Comparison of ENCODE assay signal across 9 mouse cellular contexts in the genomic region with DNA sequence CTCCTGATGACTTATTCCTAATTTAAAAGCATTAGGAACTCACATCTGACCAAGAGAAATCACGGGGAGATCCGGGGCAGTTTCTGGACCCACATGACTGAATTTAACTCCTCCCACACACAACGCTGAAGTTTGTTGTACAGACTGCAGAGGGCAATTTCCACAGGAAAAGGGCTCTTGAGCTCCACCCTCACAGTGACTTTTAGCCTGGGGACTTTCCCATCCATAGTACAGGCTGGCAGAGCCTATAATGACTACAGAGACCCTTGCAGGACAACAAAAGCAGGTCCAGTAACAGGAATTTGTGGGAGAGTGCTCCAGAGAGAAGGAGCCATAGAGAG. TPM values are rescaled to one million over a fixed set of nuclear protein-coding genes. Genes with fewer than 3 reads are reported as not detected.
DNase-seq lines count a peak whose midpoint lies in the region; ATAC-seq lines count a peak whose summit lies in the region.
"Had no signal": no experiment of that assay in that cellular context is flagged by ENCODE, and none has a peak within 500 bp of the region (broad histone marks: within the 10 kb centered on the region; RNA-seq: fewer than 3 reads in every experiment).

No protein-coding gene starts in this region.

- 10% methylated on average over 3 of the region's 3 CpGs for WGBS in kidney, embryonic 15.5 days

- H3K9ac ChIP-seq in kidney, embryonic 15.5 days: no peak overlapping the region
- H3K9ac ChIP-seq: hindbrain, embryonic 12.5 days had no signal

- no peaks in the 10 kb centered on the region for H3K9me3 ChIP-seq in kidney, embryonic 15.5 days (replicated peaks)

- no peak overlapping the region for H3K4me3 ChIP-seq in kidney, embryonic 15.5 days (replicated peaks)
- H3K4me3 ChIP-seq: hindbrain, embryonic 12.5 days had no signal

- no peak overlapping the region for H3K27ac ChIP-seq in kidney, embryonic 15.5 days
- H3K27ac ChIP-seq: hindbrain, embryonic 12.5 days had no signal

- H3K4me1 ChIP-seq in kidney, embryonic 15.5 days: peaks cover 4% of the 10 kb centered on the region

- DNase-seq in heart, adult 9 months (ENCODE audit: low spot score in 2 of 2): peak; percentile 22 to 51
- DNase-seq in heart, postnatal 4 days: no peak
- peak; percentile 84 for DNase-seq in naive thymus-derived CD4-positive, alpha-beta T cell, adult 2 months (ENCODE audit: low read depth)
- DNase-seq in right cerebral cortex, postnatal 14 days: no peak
- DNase-seq in cerebellum, adult 9-11 months: no peak
- no peak for DNase-seq in cerebellum, adult 11-12 months

- no peak overlapping the region for H3K4me2 ChIP-seq in kidney, embryonic 15.5 days
- H3K4me2 ChIP-seq: hindbrain, embryonic 12.5 days had no signal

- no peaks in the 10 kb centered on the region for H3K36me3 ChIP-seq in kidney, embryonic 15.5 days
- H3K36me3 ChIP-seq: hindbrain, embryonic 12.5 days had no signal

- no peaks in the 10 kb centered on the region for H3K27me3 ChIP-seq in kidney, embryonic 15.5 days
- H3K27me3 ChIP-seq: hindbrain, embryonic 12.5 days had no signal

- peak; percentile 98 for ATAC-seq in activated CD4-positive, CD25-positive, alpha-beta regulatory T cell, adult 4 months
- 0 out of 2 replicates have a peak, but pooled peaks have one; percentile 12 for ATAC-seq in kidney, embryonic 15.5 days (replicated peaks; ENCODE audit: low FRiP score)

RNA-seq across cellular contexts. Expression of a gene that starts 28.1 kb away (rescaled TPM):
- total RNA-seq in heart, postnatal 4 days (2021): 10 to 100 TPM; 37.9 to 40.0 TPM
- polyA plus RNA-seq in activated CD4-positive, CD25-positive, alpha-beta regulatory T cell, adult 4 months (2017; shearing (Covaris generic)): 10 to 100 TPM; 12.8 to 20.7 TPM
- 11.0 and 12.5 TPM in 2 replicates for polyA plus RNA-seq in kidney, embryonic 15.5 days (2015; fragmentation: Nextera tagmentation; extraction: Ambion mirVana)

RNA-seq across cellular contexts. Expression of a gene that starts 29.7 kb away (rescaled TPM):
- total RNA-seq in heart, postnatal 4 days (2021): 10 to 100 TPM; 23.5 to 23.8 TPM
- polyA plus RNA-seq in activated CD4-positive, CD25-positive, alpha-beta regulatory T cell, adult 4 months (2017; shearing (Covaris generic)): 10 to 100 TPM in 1 of 2 experiments, 1 to 10 TPM in 1; 8.7 to 10.2 TPM
- polyA plus RNA-seq in kidney, embryonic 15.5 days (2015; fragmentation: Nextera tagmentation; extraction: Ambion mirVana): 6.6 and 7.5 TPM in 2 replicates

RNA-seq across cellular contexts. Expression of a gene that starts 37.0 kb away (rescaled TPM):
- total RNA-seq in heart, postnatal 4 days (2021): under 1 TPM; 0.09 to 0.17 TPM
- polyA plus RNA-seq in activated CD4-positive, CD25-positive, alpha-beta regulatory T cell, adult 4 months (2017; shearing (Covaris generic)): 1 to 10 TPM; 1.3 to 1.4 TPM
- 0.57 and 0.75 TPM in 2 replicates for polyA plus RNA-seq in kidney, embryonic 15.5 days (2015; fragmentation: Nextera tagmentation; extraction: Ambion mirVana)

Comparison
In these comparisons a context has a peak if more than half of its experiments do, and no peak if none do; other contexts are left out.
1. DNase-seq: peak in heart, adult 9 months (2 of 2) and naive thymus-derived CD4-positive, alpha-beta T cell, adult 2 months (single experiment); none in heart, postnatal 4 days (single experiment), right cerebral cortex, postnatal 14 days (single experiment), cerebellum, adult 9-11 months (single experiment) and cerebellum, adult 11-12 months (single experiment).